Mouse (Mus musculus) stomach, embryonic 16.5 days (tissue): ENCODE measurements around the gene Il17d. TPM values are rescaled to one million over a fixed set of nuclear protein-coding genes. Genes with fewer than 3 reads are reported as not detected.

ENCODE experiments used
- ATAC-seq: fragments of 200-750 bp; cut with Nextera tagmentation; 2 replicates; pipeline ENCODE4 v1.8.0; 2017; ENCODE audit warnings: moderate number of reproducible peaks, moderate TSS enrichment; ENCODE audit not compliant: insufficient read depth, low FRiP score
- H3K27ac ChIP-seq: fragments of 300-500 bp; sonication (generic); 2 replicates; pipeline ENCODE4 v1.5.1; 2014; ENCODE audit warnings: low read length
- H3K27me3 ChIP-seq: fragments of 300-500 bp; sonication (generic); 2 replicates; pipeline ENCODE4 v1.6.1; 2014; ENCODE audit warnings: low read length, control low read depth, mixed read lengths; ENCODE audit not compliant: control insufficient read depth, insufficient read depth
- H3K36me3 ChIP-seq: fragments of 300-500 bp; sonication (generic); 2 replicates; pipeline ENCODE4 v1.6.1; 2014; ENCODE audit warnings: low read length; ENCODE audit not compliant: control insufficient read depth, insufficient read depth
- H3K4me1 ChIP-seq: fragments of 300-500 bp; sonication (generic); 2 replicates; pipeline ENCODE4 v1.6.1; 2014; ENCODE audit warnings: low read length, control low read depth, mixed read lengths; ENCODE audit not compliant: control insufficient read depth, insufficient read depth
- H3K4me2 ChIP-seq: fragments of 300-500 bp; sonication (generic); 2 replicates; pipeline ENCODE4 v1.6.1; 2014; ENCODE audit warnings: low read depth, low read length, mixed read lengths
- H3K4me3 ChIP-seq: fragments of 300-500 bp; sonication (generic); replicated peaks from 2 replicates; pipeline ENCODE4 v1.5.1; 2014; ENCODE audit warnings: mild to moderate bottlenecking, low read length
- H3K9ac ChIP-seq: fragments of 300-500 bp; sonication (generic); 2 replicates; pipeline ENCODE4 v1.6.1; 2014; ENCODE audit warnings: low read length
- H3K9me3 ChIP-seq: fragments of 300-500 bp; sonication (generic); replicated peaks from 2 replicates; pipeline ENCODE4 v1.6.1; 2016; ENCODE audit warnings: low read length, control low read depth; ENCODE audit not compliant: control insufficient read depth
- WGBS: fragments of 180-500 bp; shearing (Covaris S2); extraction: QIAGEN DNeasy Blood & Tissue Kit; methylation state at CpG from one replicate; pipeline ENCODE4 v1.1.7; 2014; 5-methylcytosine and 5-hydroxymethylcytosine counted together
- polyA plus RNA-seq: library from polyadenylated mRNA; unstranded; fragments of >200 nt; fragmentation: Nextera tagmentation; extraction: Ambion mirVana; gene quantifications from 2 replicates; pipeline ENCODE4 v1.2.1, GENCODE M21; 2015

The Il17d gene
- 2.7 and 3.2 TPM in 2 replicates for polyA plus RNA-seq

DNA sequence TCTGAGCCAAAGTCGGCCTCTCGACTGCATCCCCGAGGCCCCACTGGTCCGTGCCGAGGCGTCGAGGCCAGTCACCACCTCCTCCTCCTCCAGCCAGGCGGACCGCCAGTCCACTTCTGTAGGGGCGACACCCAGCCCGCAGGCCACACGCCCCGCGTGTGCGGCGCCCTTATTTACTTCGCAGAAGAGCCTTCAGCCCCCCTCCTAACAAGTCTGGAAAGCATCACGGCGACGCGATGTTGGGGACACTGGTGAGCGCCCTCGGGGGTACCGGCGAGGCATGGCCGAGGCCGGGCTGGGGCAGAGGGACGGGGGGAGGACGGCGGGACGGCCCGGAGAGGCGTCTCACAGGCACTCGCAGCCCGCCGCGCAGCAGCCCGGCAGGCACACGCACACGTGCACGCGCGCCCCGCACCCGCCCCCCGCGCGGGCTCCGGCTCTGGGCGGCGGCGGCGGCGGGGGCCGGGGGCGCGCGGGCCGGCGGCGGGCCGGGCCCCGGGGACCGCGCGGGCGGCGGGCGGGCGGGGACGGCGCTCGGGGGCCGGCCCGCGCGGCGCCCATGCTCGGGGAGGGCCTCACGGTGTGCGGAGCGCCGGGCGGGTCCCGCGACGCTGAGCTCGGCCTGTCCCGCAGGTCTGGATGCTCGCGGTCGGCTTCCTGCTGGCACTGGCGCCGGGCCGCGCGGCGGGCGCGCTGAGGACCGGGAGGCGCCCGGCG lies at the start of gene Il17d:
Gene Il17d (plus strand): TSS at position 107 of the 717 bp plus-strand sequence.
- ATAC-seq: peak; percentile 43
- peak within 1 kb of the TSS; percentile 76 for H3K4me3 ChIP-seq
- peak within 1 kb of the TSS; percentile 93 for H3K4me2 ChIP-seq
- H3K9me3 ChIP-seq: no peaks in the 10 kb centered on the region
- WGBS: under 1% methylated on average over 64 of the region's 104 CpGs
- H3K27me3 ChIP-seq: no peaks in the 10 kb centered on the region
- peak within 1 kb of the TSS; percentile 70 for H3K27ac ChIP-seq
- no peaks in the 10 kb centered on the region for H3K36me3 ChIP-seq
- peaks cover 3% of the 10 kb centered on the region; the same call in 1 of the 2 replicates for H3K4me1 ChIP-seq
- peak within 1 kb of the TSS; percentile 88 for H3K9ac ChIP-seq

DNA sequence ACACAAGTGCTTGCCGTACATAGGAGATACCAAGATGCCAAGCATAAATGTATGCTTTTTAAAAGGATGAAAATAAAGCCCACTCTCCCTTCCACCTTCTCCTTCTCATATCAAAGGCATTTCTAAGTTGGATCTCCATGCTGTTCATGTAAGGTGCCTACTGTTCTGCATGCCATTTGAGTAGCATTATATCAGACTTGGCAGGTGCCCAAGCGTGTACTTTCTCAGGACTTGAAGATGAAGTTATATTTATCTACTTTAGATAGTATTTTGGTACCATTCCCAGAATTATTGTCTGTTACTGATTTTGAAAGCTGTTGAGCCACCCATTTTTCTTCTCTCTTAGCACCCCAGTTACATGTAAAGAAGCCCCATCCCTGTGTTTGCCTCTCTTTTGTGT lies 49.5 kb upstream of the Il17d start:
- WGBS: 81% methylated on average over 2 of the region's 2 CpGs

DNA sequence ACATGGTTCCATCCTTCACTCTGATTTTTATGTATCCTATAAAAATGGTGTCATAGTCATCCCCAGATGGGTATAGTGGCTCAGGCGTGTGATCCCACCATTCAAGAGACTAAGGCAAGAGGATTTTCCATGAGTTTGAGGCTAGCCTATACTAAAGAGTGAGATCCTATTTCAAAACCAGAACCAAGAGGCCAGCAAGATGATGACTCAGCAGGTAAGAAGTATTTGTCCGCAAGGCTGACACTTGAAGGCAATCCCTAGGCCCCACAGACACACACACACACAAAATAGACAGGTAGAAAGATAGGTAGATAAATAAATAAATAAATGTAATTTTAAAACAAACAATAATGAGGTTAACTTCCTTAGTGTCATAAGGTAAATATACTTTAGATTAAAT lies 42.3 kb upstream of the Il17d start:
- H3K36me3 ChIP-seq: no peaks in the 10 kb centered on the region
- H3K27ac ChIP-seq: no peak overlapping the region
- H3K9ac ChIP-seq: no peak overlapping the region
- no peaks in the 10 kb centered on the region for H3K9me3 ChIP-seq
- no peaks in the 10 kb centered on the region for H3K27me3 ChIP-seq
- ATAC-seq: no peak
- no peak overlapping the region for H3K4me3 ChIP-seq
- WGBS: 89% methylated on average over 2 of the region's 2 CpGs
- H3K4me1 ChIP-seq: no peaks in the 10 kb centered on the region
- no peak overlapping the region for H3K4me2 ChIP-seq

More for the DNA sequence above, 49.5 kb upstream of the Il17d start:
- Histone ChIP-seq H3K9ac (no peak overlapping the region), H3K4me3 (no peak overlapping the region), H3K27me3 (no peaks in the 10 kb centered on the region), H3K27ac (no peak overlapping the region), H3K36me3 (no peaks in the 10 kb centered on the region), H3K4me1 (no peaks in the 10 kb centered on the region), H3K4me2 (no peak overlapping the region), H3K9me3 (no peaks in the 10 kb centered on the region)
- ATAC-seq: no peak

DNA sequence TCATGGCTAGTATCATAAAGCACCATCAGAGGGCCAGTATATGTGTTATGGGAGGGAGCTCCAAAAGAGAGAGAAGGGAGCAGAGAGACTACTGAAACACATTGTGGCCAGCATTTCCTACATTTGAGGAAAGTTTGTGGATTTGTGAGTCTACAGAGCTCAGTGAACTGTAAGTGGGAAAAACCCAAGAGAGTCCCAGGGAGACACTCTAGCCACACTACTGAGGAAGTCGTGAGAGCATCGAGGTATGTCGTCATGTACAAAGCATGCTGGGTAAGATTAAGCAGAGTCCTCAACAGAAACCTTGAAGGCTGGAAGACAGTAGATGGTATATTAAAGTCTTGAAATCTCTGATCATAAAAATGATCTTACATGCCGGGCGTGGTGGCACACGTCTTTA lies 40.4 kb upstream of the Il17d start:
- H3K36me3 ChIP-seq: no peaks in the 10 kb centered on the region

DNA sequence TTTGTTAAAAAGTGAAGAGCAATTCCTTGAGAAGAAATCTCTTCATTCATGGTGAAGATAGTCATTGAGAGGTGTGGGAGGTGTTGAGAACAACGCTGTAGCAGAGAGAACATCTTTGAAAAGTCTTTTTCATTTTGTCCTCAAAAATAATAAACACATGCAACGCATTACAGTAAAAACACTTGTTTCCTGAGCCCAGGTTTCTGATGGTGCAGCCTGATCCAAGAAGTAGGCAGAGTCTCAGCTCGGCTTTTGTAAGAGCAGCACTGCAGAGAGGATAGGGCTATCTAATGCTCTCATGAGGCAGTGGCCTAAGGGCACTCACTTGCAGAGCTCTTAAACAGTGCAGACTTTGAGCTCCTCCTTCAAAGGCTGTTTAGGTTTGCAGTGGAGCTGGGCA lies 34.9 kb upstream of the Il17d start:
- H3K9ac ChIP-seq: no peak overlapping the region
- no peaks in the 10 kb centered on the region for H3K27me3 ChIP-seq
- H3K4me3 ChIP-seq: no peak overlapping the region
- no peak for ATAC-seq
- 80% methylated on average over 3 of the region's 3 CpGs for WGBS
- no peaks in the 10 kb centered on the region for H3K36me3 ChIP-seq
- H3K4me1 ChIP-seq: no peaks in the 10 kb centered on the region
- no peak overlapping the region for H3K27ac ChIP-seq
- no peak overlapping the region for H3K4me2 ChIP-seq
- no peaks in the 10 kb centered on the region for H3K9me3 ChIP-seq

More for the DNA sequence above, 40.4 kb upstream of the Il17d start:
- Histone ChIP-seq H3K4me1 (no peaks in the 10 kb centered on the region), H3K4me2 (no peak overlapping the region), H3K9me3 (no peaks in the 10 kb centered on the region), H3K27me3 (no peaks in the 10 kb centered on the region), H3K27ac (no peak overlapping the region), H3K9ac (no peak overlapping the region), H3K4me3 (no peak overlapping the region)
- 92% methylated on average over 6 of the region's 6 CpGs for WGBS
- no peak for ATAC-seq

DNA sequence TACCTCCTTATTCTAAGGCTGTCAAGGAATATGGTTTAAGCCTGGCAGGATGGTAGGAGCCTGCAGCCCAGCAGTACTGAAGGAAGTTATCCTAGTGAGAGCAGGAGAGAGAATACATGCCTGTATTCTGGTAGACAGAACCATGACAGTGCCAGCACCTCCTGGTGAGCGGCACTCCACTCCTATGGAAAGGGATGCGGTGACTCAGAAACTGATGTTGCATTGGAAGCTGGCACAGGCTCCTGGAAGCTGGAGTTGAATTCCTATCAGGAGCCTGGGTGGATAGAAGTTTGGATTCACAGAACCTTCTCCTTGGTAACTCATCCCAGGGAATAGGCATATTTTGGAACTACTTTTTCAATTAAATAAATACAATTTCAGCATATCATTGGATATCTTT lies 30.7 kb upstream of the Il17d start:
- no peaks in the 10 kb centered on the region for H3K9me3 ChIP-seq
- no peaks in the 10 kb centered on the region for H3K27me3 ChIP-seq
- no peaks in the 10 kb centered on the region for H3K4me1 ChIP-seq
- ATAC-seq: no peak
- H3K4me2 ChIP-seq: no peak overlapping the region
- no peak overlapping the region for H3K4me3 ChIP-seq
- no peaks in the 10 kb centered on the region for H3K36me3 ChIP-seq
- H3K27ac ChIP-seq: no peak overlapping the region
- 95% methylated on average over 2 of the region's 2 CpGs for WGBS
- no peak overlapping the region for H3K9ac ChIP-seq

DNA sequence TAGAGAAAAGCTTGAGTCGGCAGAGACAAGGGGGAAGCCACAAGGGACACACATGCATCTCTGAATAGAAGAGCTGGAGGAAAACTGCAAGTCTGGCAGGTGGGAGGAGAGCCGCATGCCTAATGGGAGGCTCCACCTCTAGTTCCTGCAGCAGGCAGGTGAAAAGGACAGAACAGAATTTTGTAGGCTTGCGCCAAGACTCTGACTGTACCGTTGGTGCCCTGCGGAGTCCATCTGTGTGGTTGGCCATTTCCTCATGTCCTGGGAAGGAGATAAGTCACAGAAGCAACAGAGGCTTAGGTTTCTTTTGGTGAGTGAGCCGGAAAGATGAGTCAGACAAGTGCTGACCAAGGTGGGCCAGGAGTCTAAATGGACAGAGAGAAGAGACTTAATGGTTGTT lies 20.8 kb upstream of the Il17d start:
- no peaks in the 10 kb centered on the region for H3K9me3 ChIP-seq
- no peak overlapping the region for H3K4me3 ChIP-seq
- ATAC-seq: no peak
- H3K4me1 ChIP-seq: no peaks in the 10 kb centered on the region
- H3K4me2 ChIP-seq: no peak overlapping the region
- no peak overlapping the region for H3K27ac ChIP-seq
- H3K27me3 ChIP-seq: no peaks in the 10 kb centered on the region
- 88% methylated on average over 6 of the region's 6 CpGs for WGBS
- no peak overlapping the region for H3K9ac ChIP-seq
- H3K36me3 ChIP-seq: no peaks in the 10 kb centered on the region

DNA sequence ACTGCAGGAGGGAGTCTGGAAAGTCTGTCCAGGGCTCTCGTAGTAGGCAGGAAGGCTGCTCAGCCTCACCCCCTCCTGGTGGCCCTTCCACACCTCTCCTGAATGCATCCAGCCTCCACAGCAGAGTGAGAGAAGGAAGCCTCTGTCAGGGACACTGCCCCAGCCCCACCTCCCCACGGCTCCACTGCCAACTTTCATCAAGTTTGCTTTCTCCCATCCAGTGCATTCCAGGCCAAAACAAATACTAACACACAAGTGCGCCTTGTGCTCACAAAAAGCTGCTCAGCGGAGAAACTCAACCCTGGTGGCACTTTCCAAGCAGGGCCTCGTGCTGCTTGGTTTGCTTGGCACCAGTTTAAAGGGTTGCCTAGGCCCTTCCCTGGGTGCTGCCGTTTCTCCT lies 15.0 kb upstream of the Il17d start:
- Histone ChIP-seq H3K4me2 (no peak overlapping the region), H3K4me3 (no peak overlapping the region), H3K36me3 (no peaks in the 10 kb centered on the region), H3K27me3 (no peaks in the 10 kb centered on the region), H3K9me3 (no peaks in the 10 kb centered on the region), H3K27ac (no peak overlapping the region), H3K9ac (no peak overlapping the region), H3K4me1 (no peaks in the 10 kb centered on the region)
- WGBS: 41% methylated on average over 6 of the region's 6 CpGs
- ATAC-seq: peak; percentile 58

DNA sequence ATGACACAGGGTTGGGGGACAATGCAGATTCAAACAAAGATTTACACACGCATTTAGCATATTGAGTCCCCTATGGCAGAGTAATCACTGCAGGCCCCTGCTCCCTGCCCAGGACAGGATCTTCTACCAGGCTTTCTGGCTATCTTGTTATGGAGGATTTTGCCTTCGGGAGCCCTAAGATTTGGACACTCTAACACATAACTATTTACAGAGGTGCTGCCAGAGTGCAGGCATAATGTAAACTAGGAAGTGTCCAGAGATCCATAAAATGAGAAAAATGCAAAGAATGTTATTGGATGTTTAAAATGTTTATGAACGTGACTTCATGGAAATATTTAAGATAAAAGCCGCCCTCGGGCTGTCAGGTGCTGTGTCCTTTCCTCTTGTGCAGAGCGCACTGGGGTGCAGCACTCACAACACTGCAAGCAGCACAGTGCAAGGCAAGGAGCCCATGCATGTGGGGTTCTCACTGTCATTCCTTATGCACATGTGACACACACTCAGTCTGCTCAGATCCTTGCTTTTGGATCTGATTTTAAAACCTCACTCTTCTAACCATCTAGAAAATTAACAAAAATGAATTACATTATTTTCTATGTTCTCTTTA lies 9.3 kb upstream of the Il17d start:
- no peak overlapping the region for H3K4me2 ChIP-seq
- H3K36me3 ChIP-seq: no peaks in the 10 kb centered on the region
- no peaks in the 10 kb centered on the region for H3K9me3 ChIP-seq
- no peak overlapping the region for H3K9ac ChIP-seq
- no peak overlapping the region for H3K4me3 ChIP-seq
- no peaks in the 10 kb centered on the region for H3K27me3 ChIP-seq
- peaks cover 7% of the 10 kb centered on the region; the same call in 1 of the 2 replicates for H3K4me1 ChIP-seq
- WGBS: 45% methylated on average over 6 of the region's 6 CpGs
- H3K27ac ChIP-seq: no peak overlapping the region
- ATAC-seq: no peak
